Mouse (Mus musculus) CD4-positive helper T cell, adult 2 months (primary cell): ENCODE results near the gene Acap2.

Source experiments
- DNase-seq: peaks from one replicate; pipeline ENCODE4 v3.0.0-alpha.2; 2012; ENCODE audit warnings: low read depth, missing footprints, low spot score

The Acap2 gene

GRCm38 (mm10) chr16:31047186-31047898 is 153.7 kb downstream of the Acap2 start:
- no peak for DNase-seq

GRCm38 (mm10) chr16:31046217-31046659 is 154.8 kb downstream of the Acap2 start:
- no peak for DNase-seq

GRCm38 (mm10) chr16:31045211-31045610 is 155.8 kb downstream of the Acap2 start:
- no peak for DNase-seq

DNA sequence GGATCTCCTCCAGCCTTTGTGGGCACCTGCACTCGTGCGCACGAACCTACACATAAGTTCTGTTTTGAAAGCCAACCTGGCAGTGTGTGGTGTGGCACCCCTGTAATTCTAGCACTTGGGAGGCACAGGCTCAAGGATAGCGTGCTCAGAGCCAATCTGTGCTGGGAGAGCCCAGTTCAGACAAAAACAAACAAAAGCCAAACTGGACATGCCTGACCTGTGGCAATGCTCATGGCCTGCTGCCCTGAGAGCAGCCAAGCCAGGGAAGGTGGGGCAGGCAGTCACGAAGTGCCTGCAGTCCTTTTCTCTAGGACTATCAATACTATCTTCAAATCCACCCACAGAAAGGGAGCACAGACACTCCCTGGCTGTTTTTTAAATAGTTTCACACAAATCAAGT is 157.9 kb downstream of the Acap2 start:
- DNase-seq = no peak
